8 mouse cellular contexts compared by ENCODE assay signal in the genomic region with DNA sequence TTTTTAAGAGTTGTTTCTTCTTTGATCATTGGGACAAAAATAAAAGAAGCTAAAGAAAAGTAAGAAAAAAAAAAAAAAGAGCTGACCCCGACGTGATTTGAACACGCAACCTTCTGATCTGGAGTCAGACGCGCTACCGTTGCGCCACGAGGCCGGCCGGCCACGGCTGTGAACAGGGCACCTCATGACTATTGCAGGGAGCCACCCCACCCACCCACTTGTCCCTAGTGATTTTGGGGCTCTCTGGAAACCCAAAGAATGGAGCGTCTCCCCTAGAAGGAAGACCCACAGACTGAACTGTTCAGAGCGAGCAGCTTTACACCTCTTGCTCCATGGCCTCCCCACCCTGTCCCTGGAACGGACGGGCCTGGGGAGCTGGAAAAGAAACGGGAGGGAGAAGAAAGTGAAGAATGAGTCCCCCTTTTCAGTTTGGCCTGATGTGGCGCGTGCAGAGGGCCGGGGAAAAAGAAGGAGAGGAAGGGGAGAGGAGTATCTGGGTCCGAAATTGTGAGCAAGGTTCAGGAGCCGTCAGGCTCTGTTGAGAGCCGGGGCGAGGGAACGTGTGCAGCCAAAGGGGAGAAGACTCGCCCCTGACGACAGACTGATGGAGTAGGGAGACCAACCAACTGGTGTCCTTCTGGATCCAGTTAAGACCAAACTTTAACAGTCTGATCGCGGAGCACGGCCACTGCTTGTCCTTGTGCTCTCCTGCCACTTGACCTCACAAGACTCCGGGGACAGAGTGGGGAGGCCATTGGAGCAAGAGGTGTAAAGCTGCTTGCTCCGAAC. TPM values are rescaled to one million over a fixed set of nuclear protein-coding genes. Genes with fewer than 3 reads are reported as not detected.
DNase-seq lines count a peak whose midpoint lies in the region; ATAC-seq and TF ChIP-seq lines count a peak whose summit lies in the region.

No protein-coding gene starts in this region.

- peak; percentile 86 to 91 for DNase-seq in heart, postnatal 14 days
- DNase-seq in layer of hippocampus, adult 9-11 months: peak; percentile 52
- DNase-seq in lung, postnatal 25 days (ENCODE audit: low spot score): peak; percentile 64
- peak; percentile 52 for DNase-seq in right cerebral cortex, adult 18-20 months
- peak; percentile 64 for DNase-seq in urinary bladder, postnatal 10 days (ENCODE audit: low spot score)

- TF ChIP-seq POLR2A in bone marrow, adult 2 months (IDR thresholded peaks at IDR 0.05; ENCODE audit: borderline replicate concordance, control insufficient read depth, low read depth, low read length): peak; percentile 51; the same call in 1 of the 2 replicates

- peak; percentile 16 for ATAC-seq in CD4-positive, CD25-positive, alpha-beta regulatory T cell, adult 4 months
- peak; percentile 22; the same call in 1 of the 2 replicates for ATAC-seq in erythroblast, adult 5-6 weeks (replicated peaks; ENCODE audit: low FRiP score, poor library complexity, severe bottlenecking)

- H3K4me1 ChIP-seq in bone marrow, adult 2 months (ENCODE audit: control insufficient read depth, insufficient read depth, low read length): peaks cover 4% of the 10 kb centered on the region; the same call in 1 of the 2 replicates

- WGBS in bone marrow, adult 2 months: 2% methylated on average over 31 of the region's 31 CpGs

- peak overlapping the region; percentile 88 for H3K4me3 ChIP-seq in bone marrow, adult 2 months (replicated peaks; ENCODE audit: control insufficient read depth, low read depth, low read length)

- H3K27ac ChIP-seq in bone marrow, adult 2 months (ENCODE audit: control insufficient read depth, insufficient read depth, low read depth, low read length, poor library complexity): peak overlapping the region; percentile 40

- no peak for TF ChIP-seq CTCF in bone marrow, adult 2 months (IDR thresholded peaks at IDR 0.05; ENCODE audit: control insufficient read depth, insufficient read depth, low read length)

- intact Hi-C loops in heart, postnatal 14 days (cut with DNase I): loop anchor here (1.0 kb wide), 1 partner anchor 60 kb away; no protein-coding TSS in a partner anchor

RNA-seq across cellular contexts. Expression of gene Borcs6, which starts 4.1 kb away (rescaled TPM):
- 1 to 10 TPM; 1.0 to 1.4 TPM for polyA plus RNA-seq in CD4-positive, CD25-positive, alpha-beta regulatory T cell, adult 4 months (2017; shearing (Covaris generic))
- polyA plus RNA-seq in bone marrow, adult 2 months (2011; ENCODE audit: insufficient read depth, insufficient read length, low replicate concordance, missing spikeins): 16.4 and 18.4 TPM in 2 replicates
- 2.5 and 3.1 TPM in 2 replicates for total RNA-seq in erythroblast, adult 5-6 weeks (2015; ENCODE audit: low replicate concordance)
- 1.0 and 4.7 TPM in 2 replicates for total RNA-seq in erythroblast, adult 5-6 weeks (2017; ENCODE audit: low replicate concordance)
- total RNA-seq in heart, postnatal 14 days (2021): 10 to 100 TPM; 15.9 to 16.2 TPM

RNA-seq across cellular contexts. Expression of gene Tmem107, which starts 7.0 kb away (rescaled TPM):
- polyA plus RNA-seq in CD4-positive, CD25-positive, alpha-beta regulatory T cell, adult 4 months (2017; shearing (Covaris generic)): 1 to 10 TPM; 2.4 to 4.2 TPM
- polyA plus RNA-seq in bone marrow, adult 2 months (2011; ENCODE audit: insufficient read depth, insufficient read length, low replicate concordance, missing spikeins): 16.3 and 31.0 TPM in 2 replicates
- 2.3 and 6.1 TPM in 2 replicates for total RNA-seq in erythroblast, adult 5-6 weeks (2015; ENCODE audit: low replicate concordance)
- total RNA-seq in erythroblast, adult 5-6 weeks (2017; ENCODE audit: low replicate concordance): 2.9 and 3.9 TPM in 2 replicates
- total RNA-seq in heart, postnatal 14 days (2021): 1 to 10 TPM; 5.2 to 5.4 TPM

RNA-seq across cellular contexts. Expression of gene Aurkb, which starts 18.2 kb away (rescaled TPM):
- polyA plus RNA-seq in CD4-positive, CD25-positive, alpha-beta regulatory T cell, adult 4 months (2017; shearing (Covaris generic)): 10 to 100 TPM in 1 of 2 experiments, 1 to 10 TPM in 1; 9.0 to 17.8 TPM
- 53.2 and 100 TPM in 2 replicates for polyA plus RNA-seq in bone marrow, adult 2 months (2011; ENCODE audit: insufficient read depth, insufficient read length, low replicate concordance, missing spikeins)
- 32.9 and 35.3 TPM in 2 replicates for total RNA-seq in erythroblast, adult 5-6 weeks (2015; ENCODE audit: low replicate concordance)
- total RNA-seq in erythroblast, adult 5-6 weeks (2017; ENCODE audit: low replicate concordance): 74.0 and 102 TPM in 2 replicates
- 1 to 10 TPM; 3.6 to 8.1 TPM for total RNA-seq in heart, postnatal 14 days (2021)

RNA-seq across cellular contexts. Expression of gene Vamp2, which starts 24.7 kb away (rescaled TPM):
- 10 to 100 TPM; 26.0 to 35.9 TPM for polyA plus RNA-seq in CD4-positive, CD25-positive, alpha-beta regulatory T cell, adult 4 months (2017; shearing (Covaris generic))
- polyA plus RNA-seq in bone marrow, adult 2 months (2011; ENCODE audit: insufficient read depth, insufficient read length, low replicate concordance, missing spikeins): 50.5 and 55.9 TPM in 2 replicates
- 50.3 and 58.7 TPM in 2 replicates for total RNA-seq in erythroblast, adult 5-6 weeks (2015; ENCODE audit: low replicate concordance)
- total RNA-seq in erythroblast, adult 5-6 weeks (2017; ENCODE audit: low replicate concordance): 12.4 and 17.8 TPM in 2 replicates
- total RNA-seq in heart, postnatal 14 days (2021): 10 to 100 TPM; 68.8 to 72.6 TPM

RNA-seq across cellular contexts. Expression of gene Per1, which starts 31.4 kb away (rescaled TPM):
- polyA plus RNA-seq in CD4-positive, CD25-positive, alpha-beta regulatory T cell, adult 4 months (2017; shearing (Covaris generic)): 1 to 10 TPM; 4.5 to 6.6 TPM
- polyA plus RNA-seq in bone marrow, adult 2 months (2011; ENCODE audit: insufficient read depth, insufficient read length, low replicate concordance, missing spikeins): 28.8 and 46.2 TPM in 2 replicates
- total RNA-seq in erythroblast, adult 5-6 weeks (2015; ENCODE audit: low replicate concordance): 2.3 and 3.1 TPM in 2 replicates
- 1.7 and 1.9 TPM in 2 replicates for total RNA-seq in erythroblast, adult 5-6 weeks (2017; ENCODE audit: low replicate concordance)
- 100 to 1,000 TPM; 100 to 103 TPM for total RNA-seq in heart, postnatal 14 days (2021)

Comparison
In these comparisons a context has a peak if more than half of its experiments do, and no peak if none do; other contexts are left out.
1. Peak in every context shown above with its lines: DNase-seq, ATAC-seq, H3K4me3 ChIP-seq and H3K27ac ChIP-seq.